Mouse (Mus musculus) erythroblast, adult 5-6 weeks (primary cell): ENCODE data around the gene Mtrr. TPM values are rescaled to one million over a fixed set of nuclear protein-coding genes. Genes with fewer than 3 reads are reported as not detected.
"Not testable (repeated sequence)": the region's sequence is repeated elsewhere in the genome, so short reads cannot be mapped to it uniquely, and the experiment has no call there.

Experiments
- ATAC-seq: replicated peaks from 2 replicates; pipeline ENCODE4 v1.8.0; 2016; ENCODE audit warnings: moderate number of reproducible peaks, mild to moderate bottlenecking, moderate TSS enrichment, inconsistent platforms; ENCODE audit not compliant: poor library complexity, low FRiP score, severe bottlenecking
- total RNA-seq, 2 experiments: library from RNA; stranded (forward) in 1 of 2; stranded (reverse) in 1 of 2; fragments of 150-400 nt in 1 of 2; fragments of 200-764, 138-1000 nt in 1 of 2; gene quantifications; 2 replicates each; pipeline versions ENCODE4 v1.2.3 to v1.2.4; 2015 to 2017; ENCODE audit warnings: low replicate concordance in 2 of 2

Gene Mtrr
- total RNA-seq, 2 experiments from 2014 or later = 2.3 to 4.5 TPM

GRCm38 (mm10) chr13:68572247-68572646 lies 9.7 kb downstream of the Mtrr start:
- ATAC-seq = no peak

- ATAC-seq = no peak
These were observed 12.2 kb downstream of the Mtrr start for GRCm38 (mm10) chr13:68569589-68570336.

DNA sequence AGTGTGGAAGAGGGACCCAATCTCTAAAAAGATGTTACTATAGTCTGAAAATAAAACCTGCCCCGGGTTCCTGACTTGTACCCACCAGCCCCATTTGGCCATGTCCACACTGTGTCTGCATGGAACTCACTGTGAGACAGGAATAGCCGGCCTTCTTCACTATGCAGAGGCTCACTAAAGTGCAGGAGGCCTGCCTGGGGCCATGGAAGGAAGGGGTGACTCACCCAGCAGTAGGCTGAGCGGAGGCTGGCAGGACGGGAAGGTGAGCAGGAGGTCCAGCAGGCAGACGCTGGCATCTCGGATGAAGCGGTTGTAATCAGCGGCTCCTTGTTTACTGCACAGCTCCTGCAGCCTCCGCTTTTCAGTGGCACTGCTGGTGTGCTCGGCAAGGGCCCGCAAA lies 13.4 kb downstream of the Mtrr start:
- no peak for ATAC-seq

- no peak for ATAC-seq
These were observed 13.8 kb downstream of the Mtrr start for GRCm38 (mm10) chr13:68568110-68568509.

GRCm38 (mm10) chr13:68553391-68553790 lies 28.6 kb downstream of the Mtrr start:
- not testable (repeated sequence) for ATAC-seq

Other genes starting within 250 kb of the Mtrr start
- gene Fastkd3, start 85 bp upstream of the Mtrr start, total RNA-seq (2015; ENCODE audit: low replicate concordance) = 1.2 and 1.9 TPM in 2 replicates
- gene Fastkd3, start 85 bp upstream of the Mtrr start, total RNA-seq (2017; ENCODE audit: low replicate concordance) = 1.7 and 6.4 TPM in 2 replicates
- gene 1700001L19Rik, start 15.3 kb upstream of the Mtrr start, total RNA-seq (2015; ENCODE audit: low replicate concordance) = not detected in 2 replicates
- not detected in 2 replicates for gene 1700001L19Rik, start 15.3 kb upstream of the Mtrr start, total RNA-seq (2017; ENCODE audit: low replicate concordance)